Mouse (Mus musculus) liver, embryonic 11.5 days (tissue): ENCODE measurements around the gene Hist1h4d. TPM values are rescaled to one million over a fixed set of nuclear protein-coding genes. Genes with fewer than 3 reads are reported as not detected.
"Not testable (repeated sequence)": the region's sequence is repeated elsewhere in the genome, so short reads cannot be mapped to it uniquely, and the experiment has no call there.

Experiments
- ATAC-seq: fragments of 200-750 bp; cut with Nextera tagmentation; replicated peaks from 2 replicates; pipeline ENCODE4 v1.8.0; 2017; ENCODE audit warnings: moderate number of reproducible peaks, mild to moderate bottlenecking, moderate TSS enrichment, moderate library complexity; ENCODE audit not compliant: low FRiP score
- DNase-seq: peaks from one replicate; pipeline ENCODE4 v3.0.0-alpha.2; 2017; ENCODE audit warnings: low spot score
- H3K27ac ChIP-seq: fragments of 300-500 bp; sonication (generic); 2 replicates; pipeline ENCODE4 v1.5.1; 2014; ENCODE audit warnings: mild to moderate bottlenecking, low read depth, low read length, control low read depth
- H3K27me3 ChIP-seq: fragments of 300-500 bp; sonication (generic); replicated peaks from 2 replicates; pipeline ENCODE4 v1.6.1; 2014; ENCODE audit warnings: low read length, mixed read lengths; ENCODE audit not compliant: control insufficient read depth, insufficient read depth
- H3K36me3 ChIP-seq: fragments of 300-500 bp; sonication (generic); 2 replicates; pipeline ENCODE4 v1.6.1; 2014; ENCODE audit warnings: mild to moderate bottlenecking, low read length, moderate library complexity, mixed read lengths; ENCODE audit not compliant: control insufficient read depth, insufficient read depth
- H3K4me1 ChIP-seq: fragments of 300-500 bp; sonication (generic); replicated peaks from 2 replicates; pipeline ENCODE4 v1.6.1; 2014; ENCODE audit warnings: low read length, mixed read lengths; ENCODE audit not compliant: control insufficient read depth, insufficient read depth
- H3K4me2 ChIP-seq: fragments of 300-500 bp; sonication (generic); 2 replicates; pipeline ENCODE4 v1.6.1; 2014; ENCODE audit warnings: mild to moderate bottlenecking, control low read depth, moderate library complexity
- H3K4me3 ChIP-seq: fragments of 300-500 bp; sonication (generic); 2 replicates; pipeline ENCODE4 v1.5.1; 2014; ENCODE audit warnings: low read depth, low read length, control low read depth
- H3K9ac ChIP-seq: fragments of 300-500 bp; sonication (generic); 2 replicates; pipeline ENCODE4 v1.6.1; 2014; ENCODE audit warnings: low read depth, low read length, control low read depth
- H3K9me3 ChIP-seq: fragments of 300-500 bp; sonication (generic); 2 replicates; pipeline ENCODE4 v1.6.1; 2016; ENCODE audit warnings: low read length, inconsistent platforms, mixed read lengths; ENCODE audit not compliant: control insufficient read depth
- WGBS: fragments of 180-500 bp; shearing (Covaris S2); extraction: QIAGEN DNeasy Blood & Tissue Kit; methylation state at CpG from one replicate; pipeline ENCODE4 v1.1.7; 2014; 5-methylcytosine and 5-hydroxymethylcytosine counted together
- polyA plus RNA-seq: library from polyadenylated mRNA; unstranded; fragments of >200 nt; fragmentation: Nextera tagmentation; extraction: Ambion mirVana; gene quantifications from 2 replicates; pipeline ENCODE4 v1.2.1, GENCODE M21; 2014

The Hist1h4d gene
- polyA plus RNA-seq, 1 experiment from 2014 or later = 99.3 TPM

GRCm38 (mm10) chr13:23571022-23571503 lies 10.3 kb upstream of the Hist1h4d start, which contains the start of the genes Hist1h2ae and Hist1h2bg:
Hist1h2ae (minus strand) TSS chr13:23571220.
Hist1h2bg (plus strand) TSS chr13:23571396.
- Histone ChIP-seq H3K9ac (peak within 1 kb of the TSS; percentile 79), H3K36me3 (no peaks in the 10 kb centered on the region), H3K27ac (peak within 1 kb of the TSS; percentile 98), H3K4me2 (peak within 1 kb of the TSS; percentile 73), H3K4me3 (peak within 1 kb of the TSS; percentile 50), H3K4me1 (no peaks in the 10 kb centered on the region), H3K27me3 (no peaks in the 10 kb centered on the region), H3K9me3 (no peaks in the 10 kb centered on the region)
- DNase-seq = peak; percentile 77
- peak; percentile 82 for ATAC-seq
- WGBS = 0% methylated on average over 18 of the region's 18 CpGs

- H3K27me3 ChIP-seq, DNase-seq, H3K9me3 ChIP-seq, H3K4me1 ChIP-seq, H3K36me3 ChIP-seq: not testable (repeated sequence)
- H3K4me2 ChIP-seq = peak overlapping the region; percentile 73
- peak overlapping the region; percentile 79 for H3K9ac ChIP-seq
- peak overlapping the region; percentile 50 for H3K4me3 ChIP-seq
- peak; percentile 10 for ATAC-seq
- under 1% methylated on average over 9 of the region's 34 CpGs for WGBS
- peak overlapping the region; percentile 98 for H3K27ac ChIP-seq
These were observed 9.7 kb upstream of the Hist1h4d start for GRCm38 (mm10) chr13:23571504-23572217.

- Histone ChIP-seq H3K4me2 (peak overlapping the region; percentile 73), H3K4me1 (peaks cover 7% of the 10 kb centered on the region), H3K4me3 (peak overlapping the region; percentile 50), H3K9me3 (no peaks in the 10 kb centered on the region), H3K36me3 (no peaks in the 10 kb centered on the region), H3K27me3 (no peaks in the 10 kb centered on the region), H3K9ac (peak overlapping the region; percentile 79), H3K27ac (peak overlapping the region; percentile 98)
- DNase-seq = no peak
- 32% methylated on average over 2 of the region's 2 CpGs for WGBS
- no peak for ATAC-seq
These were observed 9.0 kb upstream of the Hist1h4d start for GRCm38 (mm10) chr13:23572218-23573033.

GRCm38 (mm10) chr13:23573034-23573897 lies 8.1 kb upstream of the Hist1h4d start:
- 8% methylated on average over 18 of the region's 20 CpGs for WGBS
- H3K4me1 ChIP-seq, H3K9me3 ChIP-seq, ATAC-seq, DNase-seq, H3K36me3 ChIP-seq, H3K27me3 ChIP-seq: not testable (repeated sequence)
- peak overlapping the region; percentile 73 for H3K4me2 ChIP-seq
- H3K9ac ChIP-seq = peak overlapping the region; percentile 79
- peak overlapping the region; percentile 50 for H3K4me3 ChIP-seq
- H3K27ac ChIP-seq = peak overlapping the region; percentile 98

GRCm38 (mm10) chr13:23573898-23574524 lies 7.4 kb upstream of the Hist1h4d start, which contains the start of the genes Hist1h2bf and Hist1h2ad:
Hist1h2bf (minus strand) TSS chr13:23574196.
Hist1h2ad (plus strand) TSS chr13:23574381.
- Histone ChIP-seq H3K27ac (peak within 1 kb of the TSS; percentile 99), H3K4me2 (peak within 1 kb of the TSS; percentile 92), H3K4me3 (peak within 1 kb of the TSS; percentile 50), H3K9ac (peak within 1 kb of the TSS; percentile 79)
- not testable (repeated sequence) for H3K27me3 ChIP-seq, H3K4me1 ChIP-seq, H3K36me3 ChIP-seq, H3K9me3 ChIP-seq
- WGBS = under 1% methylated on average over 30 of the region's 42 CpGs
- DNase-seq (peak; percentile 80), ATAC-seq (peak; percentile 77)

- not testable (repeated sequence) for DNase-seq
- peak overlapping the region; percentile 70 for H3K9ac ChIP-seq
- WGBS = under 1% methylated on average over 6 of the region's 39 CpGs
These were observed 6.7 kb upstream of the Hist1h4d start for GRCm38 (mm10) chr13:23574546-23575170.

GRCm38 (mm10) chr13:23575271-23575851 lies 6.0 kb upstream of the Hist1h4d start, which contains the start of gene Hist1h3d:
Hist1h3d (plus strand) TSS chr13:23575763.
- WGBS = 1% methylated on average over 18 of the region's 18 CpGs
- peak; percentile 50 for ATAC-seq

More at GRCm38 (mm10) chr13:23574546-23575170, 6.7 kb upstream of the Hist1h4d start:
- H3K27ac ChIP-seq = peak overlapping the region; percentile 98
- ATAC-seq, H3K4me1 ChIP-seq, H3K27me3 ChIP-seq, H3K9me3 ChIP-seq, H3K36me3 ChIP-seq: not testable (repeated sequence)
- H3K4me3 ChIP-seq = peak overlapping the region; percentile 34
- peak overlapping the region; percentile 92 for H3K4me2 ChIP-seq

More at GRCm38 (mm10) chr13:23575271-23575851, 6.0 kb upstream of the Hist1h4d start, which contains the start of gene Hist1h3d:
- Histone ChIP-seq H3K27ac (peak within 1 kb of the TSS; percentile 99), H3K4me3 (peak within 1 kb of the TSS; percentile 53), H3K27me3 (no peaks in the 10 kb centered on the region), H3K4me2 (peak within 1 kb of the TSS; percentile 92), H3K4me1 (peaks cover 7% of the 10 kb centered on the region), H3K9me3 (no peaks in the 10 kb centered on the region), H3K36me3 (no peaks in the 10 kb centered on the region), H3K9ac (peak within 1 kb of the TSS; percentile 89)
- no peak for DNase-seq
